Mouse (Mus musculus): ENCODE data around the gene Vegfa. TPM values are rescaled to one million over a fixed set of nuclear protein-coding genes. Genes with fewer than 3 reads are reported as not detected.

The Vegfa gene
- polyA plus RNA-seq, 1 experiment from 2014 or later: 7.7 TPM

GRCm38 (mm10) chr17:45981841-45982240 is 50.3 kb downstream of the Vegfa start:
- Histone ChIP-seq H3K9me3 (ENCODE audit: low read depth, low read length) (no peaks in the 10 kb centered on the region), H3K36me3 (ENCODE audit: insufficient read depth) (no peaks in the 10 kb centered on the region), H3K4me2 (no peak overlapping the region), H3K4me3 (ENCODE audit: low read depth, low read length) (no peak overlapping the region), H3K27ac (ENCODE audit: low read depth) (no peak overlapping the region), H3K9ac (no peak overlapping the region), H3K4me1 (ENCODE audit: insufficient read depth) (no peaks in the 10 kb centered on the region), H3K27me3 (ENCODE audit: insufficient read depth, low read length) (no peaks in the 10 kb centered on the region)
- no peak for ATAC-seq (ENCODE audit: insufficient read depth)
- no peak for DNase-seq
- no peak for TF ChIP-seq CTCF (IDR thresholded peaks at IDR 0.05; ENCODE audit: low read depth)
- 54% methylated on average over 1 of the region's 1 CpGs for WGBS

- no peak overlapping the region for H3K9ac ChIP-seq
- no peak for TF ChIP-seq CTCF (IDR thresholded peaks at IDR 0.05; ENCODE audit: low read depth)
- 61% methylated on average over 10 of the region's 10 CpGs for WGBS
- H3K27ac ChIP-seq (ENCODE audit: low read depth): no peak overlapping the region
- peaks cover 2% of the 10 kb centered on the region; the same call in 1 of the 2 replicates for H3K4me1 ChIP-seq (ENCODE audit: insufficient read depth)
- H3K4me2 ChIP-seq: no peak overlapping the region
- no peaks in the 10 kb centered on the region for H3K27me3 ChIP-seq (ENCODE audit: insufficient read depth, low read length)
- H3K36me3 ChIP-seq (ENCODE audit: insufficient read depth): no peaks in the 10 kb centered on the region
- no peaks in the 10 kb centered on the region for H3K9me3 ChIP-seq (ENCODE audit: low read depth, low read length)
- no peak overlapping the region for H3K4me3 ChIP-seq (ENCODE audit: low read depth, low read length)
- ATAC-seq (ENCODE audit: insufficient read depth) (no peak), DNase-seq (no peak)
These were observed 53.0 kb downstream of the Vegfa start for GRCm38 (mm10) chr17:45979025-45979805.

- no peak for TF ChIP-seq CTCF (IDR thresholded peaks at IDR 0.05; ENCODE audit: low read depth)
- Histone ChIP-seq H3K36me3 (ENCODE audit: insufficient read depth) (no peaks in the 10 kb centered on the region), H3K4me3 (ENCODE audit: low read depth, low read length) (no peak overlapping the region), H3K27me3 (ENCODE audit: insufficient read depth, low read length) (no peaks in the 10 kb centered on the region), H3K27ac (ENCODE audit: low read depth) (peak overlapping the region; percentile 72), H3K4me1 (ENCODE audit: insufficient read depth) (peaks cover 12% of the 10 kb centered on the region; the same call in 1 of the 2 replicates), H3K9me3 (ENCODE audit: low read depth, low read length) (no peaks in the 10 kb centered on the region), H3K9ac (no peak overlapping the region), H3K4me2 (no peak overlapping the region)
- 27% methylated on average over 7 of the region's 7 CpGs for whole genome bisulfite sequencing
- peak; percentile 83 for DNase-seq
- ATAC-seq (ENCODE audit: insufficient read depth): 0 out of 2 replicates have a peak, but pooled peaks have one; percentile 32
These were observed 57.7 kb downstream of the Vegfa start for GRCm38 (mm10) chr17:45974461-45974860.

- no peaks in the 10 kb centered on the region for H3K27me3 ChIP-seq (ENCODE audit: insufficient read depth, low read length)
- ATAC-seq (ENCODE audit: insufficient read depth) (no peak), DNase-seq (no peak)
- H3K4me3 ChIP-seq (ENCODE audit: low read depth, low read length): no peak overlapping the region
- no peaks in the 10 kb centered on the region for H3K36me3 ChIP-seq (ENCODE audit: insufficient read depth)
- H3K9ac ChIP-seq: no peak overlapping the region
- no peak for TF ChIP-seq CTCF (IDR thresholded peaks at IDR 0.05; ENCODE audit: low read depth)
- 71% methylated on average over 7 of the region's 7 CpGs for WGBS
- H3K4me2 ChIP-seq: no peak overlapping the region
- H3K27ac ChIP-seq (ENCODE audit: low read depth): peak overlapping the region; percentile 66
- peaks cover 12% of the 10 kb centered on the region; the same call in 1 of the 2 replicates for H3K4me1 ChIP-seq (ENCODE audit: insufficient read depth)
- H3K9me3 ChIP-seq (ENCODE audit: low read depth, low read length): no peaks in the 10 kb centered on the region
These were observed 59.0 kb downstream of the Vegfa start for GRCm38 (mm10) chr17:45973214-45973613.

GRCm38 (mm10) chr17:45972405-45972804 is 59.8 kb downstream of the Vegfa start:
- peak; percentile 54 for DNase-seq
- H3K36me3 ChIP-seq (ENCODE audit: insufficient read depth): no peaks in the 10 kb centered on the region
- no peak overlapping the region for H3K4me3 ChIP-seq (ENCODE audit: low read depth, low read length)
- no peak for ATAC-seq (ENCODE audit: insufficient read depth)
- no peaks in the 10 kb centered on the region for H3K27me3 ChIP-seq (ENCODE audit: insufficient read depth, low read length)
- H3K9me3 ChIP-seq (ENCODE audit: low read depth, low read length): no peaks in the 10 kb centered on the region
- no peak overlapping the region for H3K4me2 ChIP-seq
- WGBS: 66% methylated on average over 7 of the region's 7 CpGs
- TF ChIP-seq CTCF (IDR thresholded peaks at IDR 0.05; ENCODE audit: low read depth): no peak
- peaks cover 12% of the 10 kb centered on the region; the same call in 1 of the 2 replicates for H3K4me1 ChIP-seq (ENCODE audit: insufficient read depth)
- H3K9ac ChIP-seq: no peak overlapping the region
- H3K27ac ChIP-seq (ENCODE audit: low read depth): peak overlapping the region; percentile 66; the same call in 1 of the 2 replicates

- H3K27ac ChIP-seq (ENCODE audit: low read depth): peak overlapping the region; percentile 48
- DNase-seq (no peak), ATAC-seq (ENCODE audit: insufficient read depth) (no peak)
- H3K4me1 ChIP-seq (ENCODE audit: insufficient read depth): peaks cover 12% of the 10 kb centered on the region; the same call in 1 of the 2 replicates
- no peaks in the 10 kb centered on the region for H3K27me3 ChIP-seq (ENCODE audit: insufficient read depth, low read length)
- 66% methylated on average over 6 of the region's 6 CpGs for WGBS
- no peak for TF ChIP-seq CTCF (IDR thresholded peaks at IDR 0.05; ENCODE audit: low read depth)
- H3K4me2 ChIP-seq: no peak overlapping the region
- no peaks in the 10 kb centered on the region for H3K36me3 ChIP-seq (ENCODE audit: insufficient read depth)
- no peak overlapping the region for H3K4me3 ChIP-seq (ENCODE audit: low read depth, low read length)
- H3K9ac ChIP-seq: no peak overlapping the region
- H3K9me3 ChIP-seq (ENCODE audit: low read depth, low read length): no peaks in the 10 kb centered on the region
These were observed 60.4 kb downstream of the Vegfa start for GRCm38 (mm10) chr17:45971800-45972199.

GRCm38 (mm10) chr17:45970741-45971550 is 61.2 kb downstream of the Vegfa start:
- Histone ChIP-seq H3K36me3 (ENCODE audit: insufficient read depth) (no peaks in the 10 kb centered on the region), H3K9ac (no peak overlapping the region), H3K4me1 (ENCODE audit: insufficient read depth) (peaks cover 12% of the 10 kb centered on the region; the same call in 1 of the 2 replicates), H3K27ac (ENCODE audit: low read depth) (peak overlapping the region; percentile 48), H3K27me3 (ENCODE audit: insufficient read depth, low read length) (no peaks in the 10 kb centered on the region), H3K4me2 (peak overlapping the region; percentile 11; the same call in 1 of the 2 replicates), H3K9me3 (ENCODE audit: low read depth, low read length) (no peaks in the 10 kb centered on the region), H3K4me3 (ENCODE audit: low read depth, low read length) (no peak overlapping the region)
- 53% methylated on average over 17 of the region's 17 CpGs for WGBS
- no peak for TF ChIP-seq CTCF (IDR thresholded peaks at IDR 0.05; ENCODE audit: low read depth)
- ATAC-seq (ENCODE audit: insufficient read depth): peak; percentile 39; the same call in 1 of the 2 replicates
- peak; percentile 61 for DNase-seq
